Mouse (Mus musculus): Measurements from ENCODE around the gene Myoz1. TPM values are rescaled to one million over a fixed set of nuclear protein-coding genes. Genes with fewer than 3 reads are reported as not detected.

The Myoz1 gene
- polyA plus RNA-seq, 1 experiment from 2014 or later = 1.8 TPM

GRCm38 (mm10) chr14:20626971-20627370 lies 29.4 kb downstream of the Myoz1 start:
- Histone ChIP-seq H3K9ac (ENCODE audit: low read length) (no peak overlapping the region), H3K4me1 (replicated peaks; ENCODE audit: control insufficient read depth, insufficient read depth, low read length) (no peaks in the 10 kb centered on the region), H3K27ac (ENCODE audit: low read length) (no peak overlapping the region), H3K9me3 (ENCODE audit: control insufficient read depth, low read length) (no peaks in the 10 kb centered on the region), H3K27me3 (ENCODE audit: control insufficient read depth, insufficient read depth, low read depth, low read length) (no peaks in the 10 kb centered on the region), H3K4me2 (ENCODE audit: low read depth, low read length) (no peak overlapping the region), H3K36me3 (ENCODE audit: control insufficient read depth, insufficient read depth, low read length) (no peaks in the 10 kb centered on the region), H3K4me3 (ENCODE audit: low read length) (no peak overlapping the region)
- 73% methylated on average over 3 of the region's 3 CpGs for WGBS
- ATAC-seq (ENCODE audit: low read depth) = no peak

DNA sequence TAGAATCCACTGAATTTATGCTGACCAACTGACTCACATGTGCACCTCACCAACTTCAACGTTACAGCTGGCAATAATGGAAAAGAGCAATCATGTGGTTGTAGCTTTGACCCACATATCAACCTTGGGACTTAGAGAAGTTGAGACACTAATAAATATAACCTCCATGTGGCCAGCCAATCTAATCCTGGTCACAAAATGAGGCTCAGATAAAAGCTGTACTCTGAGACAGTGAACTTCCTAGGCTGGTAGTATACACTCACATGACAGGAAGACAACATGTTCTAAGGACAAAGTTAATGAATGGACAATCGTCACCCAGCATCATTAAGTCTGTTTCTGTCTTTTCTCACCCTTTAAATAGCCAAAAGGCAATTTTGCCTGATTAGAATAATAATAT lies 29.9 kb downstream of the Myoz1 start:
- no peak for ATAC-seq (ENCODE audit: low read depth)
- Histone ChIP-seq H3K4me2 (ENCODE audit: low read depth, low read length) (no peak overlapping the region), H3K9ac (ENCODE audit: low read length) (no peak overlapping the region), H3K27ac (ENCODE audit: low read length) (no peak overlapping the region), H3K27me3 (ENCODE audit: control insufficient read depth, insufficient read depth, low read depth, low read length) (no peaks in the 10 kb centered on the region), H3K4me1 (replicated peaks; ENCODE audit: control insufficient read depth, insufficient read depth, low read length) (no peaks in the 10 kb centered on the region), H3K4me3 (ENCODE audit: low read length) (no peak overlapping the region), H3K36me3 (ENCODE audit: control insufficient read depth, insufficient read depth, low read length) (no peaks in the 10 kb centered on the region), H3K9me3 (ENCODE audit: control insufficient read depth, low read length) (no peaks in the 10 kb centered on the region)
- 77% methylated on average over 2 of the region's 2 CpGs for WGBS

GRCm38 (mm10) chr14:20622907-20623306 lies 33.4 kb downstream of the Myoz1 start:
- no peaks in the 10 kb centered on the region for H3K4me1 ChIP-seq (replicated peaks; ENCODE audit: control insufficient read depth, insufficient read depth, low read length)
- no peak for ATAC-seq (ENCODE audit: low read depth)
- no peak overlapping the region for H3K9ac ChIP-seq (ENCODE audit: low read length)
- WGBS = 89% methylated on average over 3 of the region's 3 CpGs
- no peaks in the 10 kb centered on the region for H3K36me3 ChIP-seq (ENCODE audit: control insufficient read depth, insufficient read depth, low read length)
- no peak overlapping the region for H3K4me2 ChIP-seq (ENCODE audit: low read depth, low read length)
- no peak overlapping the region for H3K4me3 ChIP-seq (ENCODE audit: low read length)
- no peak overlapping the region for H3K27ac ChIP-seq (ENCODE audit: low read length)
- H3K27me3 ChIP-seq (ENCODE audit: control insufficient read depth, insufficient read depth, low read depth, low read length) = no peaks in the 10 kb centered on the region
- no peaks in the 10 kb centered on the region for H3K9me3 ChIP-seq (ENCODE audit: control insufficient read depth, low read length)

GRCm38 (mm10) chr14:20622412-20622811 lies 33.9 kb downstream of the Myoz1 start:
- Histone ChIP-seq H3K27ac (ENCODE audit: low read length) (no peak overlapping the region), H3K9ac (ENCODE audit: low read length) (no peak overlapping the region), H3K27me3 (ENCODE audit: control insufficient read depth, insufficient read depth, low read depth, low read length) (no peaks in the 10 kb centered on the region), H3K4me3 (ENCODE audit: low read length) (no peak overlapping the region), H3K4me1 (replicated peaks; ENCODE audit: control insufficient read depth, insufficient read depth, low read length) (no peaks in the 10 kb centered on the region), H3K4me2 (ENCODE audit: low read depth, low read length) (no peak overlapping the region), H3K9me3 (ENCODE audit: control insufficient read depth, low read length) (no peaks in the 10 kb centered on the region), H3K36me3 (ENCODE audit: control insufficient read depth, insufficient read depth, low read length) (no peaks in the 10 kb centered on the region)
- 81% methylated on average over 2 of the region's 2 CpGs for WGBS
- no peak for ATAC-seq (ENCODE audit: low read depth)

- Histone ChIP-seq H3K27ac (ENCODE audit: low read length) (no peak overlapping the region), H3K27me3 (ENCODE audit: control insufficient read depth, insufficient read depth, low read depth, low read length) (no peaks in the 10 kb centered on the region), H3K4me1 (replicated peaks; ENCODE audit: control insufficient read depth, insufficient read depth, low read length) (no peaks in the 10 kb centered on the region; the same call in 1 of the 2 replicates), H3K36me3 (ENCODE audit: control insufficient read depth, insufficient read depth, low read length) (no peaks in the 10 kb centered on the region), H3K9ac (ENCODE audit: low read length) (no peak overlapping the region), H3K4me2 (ENCODE audit: low read depth, low read length) (no peak overlapping the region), H3K4me3 (ENCODE audit: low read length) (no peak overlapping the region), H3K9me3 (ENCODE audit: control insufficient read depth, low read length) (no peaks in the 10 kb centered on the region)
- no peak for ATAC-seq (ENCODE audit: low read depth)
- 83% methylated on average over 2 of the region's 2 CpGs for WGBS
Observed at GRCm38 (mm10) chr14:20621903-20622302, 34.4 kb downstream of the Myoz1 start.

- no peaks in the 10 kb centered on the region for H3K27me3 ChIP-seq (ENCODE audit: control insufficient read depth, insufficient read depth, low read depth, low read length)
- no peaks in the 10 kb centered on the region for H3K9me3 ChIP-seq (ENCODE audit: control insufficient read depth, low read length)
- no peak overlapping the region for H3K9ac ChIP-seq (ENCODE audit: low read length)
- H3K4me3 ChIP-seq (ENCODE audit: low read length) = no peak overlapping the region
- no peaks in the 10 kb centered on the region; the same call in 1 of the 2 replicates for H3K4me1 ChIP-seq (replicated peaks; ENCODE audit: control insufficient read depth, insufficient read depth, low read length)
- no peak overlapping the region for H3K27ac ChIP-seq (ENCODE audit: low read length)
- no peak overlapping the region for H3K4me2 ChIP-seq (ENCODE audit: low read depth, low read length)
- H3K36me3 ChIP-seq (ENCODE audit: control insufficient read depth, insufficient read depth, low read length) = no peaks in the 10 kb centered on the region
- ATAC-seq (ENCODE audit: low read depth) = no peak
Observed at GRCm38 (mm10) chr14:20619131-20619530, 37.2 kb downstream of the Myoz1 start.

- no peaks in the 10 kb centered on the region for H3K27me3 ChIP-seq (ENCODE audit: control insufficient read depth, insufficient read depth, low read depth, low read length)
- WGBS = 69% methylated on average over 5 of the region's 5 CpGs
- no peaks in the 10 kb centered on the region for H3K9me3 ChIP-seq (ENCODE audit: control insufficient read depth, low read length)
- no peak overlapping the region for H3K9ac ChIP-seq (ENCODE audit: low read length)
- no peak; the same call in 1 of the 2 replicates for ATAC-seq (ENCODE audit: low read depth)
- no peak overlapping the region for H3K27ac ChIP-seq (ENCODE audit: low read length)
- H3K4me2 ChIP-seq (ENCODE audit: low read depth, low read length) = no peak overlapping the region
- H3K4me1 ChIP-seq (replicated peaks; ENCODE audit: control insufficient read depth, insufficient read depth, low read length) = no peaks in the 10 kb centered on the region; the same call in 1 of the 2 replicates
- H3K36me3 ChIP-seq (ENCODE audit: control insufficient read depth, insufficient read depth, low read length) = no peaks in the 10 kb centered on the region
- H3K4me3 ChIP-seq (ENCODE audit: low read length) = no peak overlapping the region
Observed at GRCm38 (mm10) chr14:20618211-20618610, 38.1 kb downstream of the Myoz1 start.

- H3K27ac ChIP-seq (ENCODE audit: low read length) = no peak overlapping the region
Observed at GRCm38 (mm10) chr14:20616421-20616820, 39.9 kb downstream of the Myoz1 start.

DNA sequence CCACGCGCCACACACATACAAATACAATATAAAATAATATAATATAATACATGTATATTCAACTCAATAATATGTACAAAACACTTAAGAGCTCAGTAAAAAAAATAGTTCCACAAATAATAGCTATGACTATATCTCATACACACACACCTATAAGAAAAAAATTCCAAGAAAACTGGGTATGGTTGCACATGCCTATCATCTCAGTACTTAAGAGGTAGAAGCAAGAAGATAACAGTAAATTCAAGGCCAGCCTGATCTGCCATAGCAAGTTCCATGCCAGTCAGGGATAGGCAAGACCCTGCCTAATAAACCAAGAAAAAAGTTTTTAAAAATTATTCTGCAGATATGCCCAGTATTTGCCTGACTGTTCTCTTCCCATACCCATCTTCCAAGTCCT lies 41.3 kb downstream of the Myoz1 start:
- no peaks in the 10 kb centered on the region for H3K27me3 ChIP-seq (ENCODE audit: control insufficient read depth, insufficient read depth, low read depth, low read length)
- H3K36me3 ChIP-seq (ENCODE audit: control insufficient read depth, insufficient read depth, low read length) = no peaks in the 10 kb centered on the region
- H3K4me1 ChIP-seq (replicated peaks; ENCODE audit: control insufficient read depth, insufficient read depth, low read length) = peaks cover 2% of the 10 kb centered on the region; the same call in 1 of the 2 replicates
- no peak for ATAC-seq (ENCODE audit: low read depth)
- WGBS = 98% methylated on average over 2 of the region's 2 CpGs
- no peaks in the 10 kb centered on the region for H3K9me3 ChIP-seq (ENCODE audit: control insufficient read depth, low read length)
- H3K4me3 ChIP-seq (ENCODE audit: low read length) = no peak overlapping the region
- H3K27ac ChIP-seq (ENCODE audit: low read length) = no peak overlapping the region
- no peak overlapping the region for H3K9ac ChIP-seq (ENCODE audit: low read length)
- no peak overlapping the region for H3K4me2 ChIP-seq (ENCODE audit: low read depth, low read length)

More at GRCm38 (mm10) chr14:20616421-20616820, 39.9 kb downstream of the Myoz1 start:
- Histone ChIP-seq H3K9me3 (ENCODE audit: control insufficient read depth, low read length) (no peaks in the 10 kb centered on the region), H3K4me3 (ENCODE audit: low read length) (no peak overlapping the region), H3K36me3 (ENCODE audit: control insufficient read depth, insufficient read depth, low read length) (no peaks in the 10 kb centered on the region), H3K9ac (ENCODE audit: low read length) (no peak overlapping the region), H3K4me2 (ENCODE audit: low read depth, low read length) (no peak overlapping the region), H3K27me3 (ENCODE audit: control insufficient read depth, insufficient read depth, low read depth, low read length) (no peaks in the 10 kb centered on the region), H3K4me1 (replicated peaks; ENCODE audit: control insufficient read depth, insufficient read depth, low read length) (no peaks in the 10 kb centered on the region; the same call in 1 of the 2 replicates)
- ATAC-seq (ENCODE audit: low read depth) = no peak
- 24% methylated on average over 2 of the region's 2 CpGs for WGBS

DNA sequence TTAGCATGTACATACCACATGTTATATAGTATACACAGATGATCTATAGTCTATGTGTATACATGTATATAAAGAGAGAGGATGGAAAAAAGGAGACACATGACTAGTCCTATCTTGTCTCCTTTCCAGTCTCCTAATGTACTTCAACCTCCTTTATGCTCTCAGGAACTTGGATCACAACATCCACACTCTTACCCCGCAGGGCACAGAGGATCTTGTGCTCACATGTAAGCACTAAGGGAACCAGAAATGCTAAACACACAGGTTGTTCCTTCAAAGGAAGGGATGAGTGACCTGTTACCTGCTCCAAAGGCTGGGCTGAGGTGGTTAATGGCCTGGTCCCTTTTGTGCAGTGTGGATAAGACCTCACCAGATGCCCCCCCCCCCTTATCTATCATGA lies 43.5 kb downstream of the Myoz1 start:
- ATAC-seq (ENCODE audit: low read depth) = no peak
- Histone ChIP-seq H3K36me3 (ENCODE audit: control insufficient read depth, insufficient read depth, low read length) (no peaks in the 10 kb centered on the region), H3K4me1 (replicated peaks; ENCODE audit: control insufficient read depth, insufficient read depth, low read length) (peaks cover 2% of the 10 kb centered on the region; the same call in 1 of the 2 replicates), H3K27ac (ENCODE audit: low read length) (no peak overlapping the region), H3K27me3 (ENCODE audit: control insufficient read depth, insufficient read depth, low read depth, low read length) (no peaks in the 10 kb centered on the region), H3K4me3 (ENCODE audit: low read length) (no peak overlapping the region), H3K4me2 (ENCODE audit: low read depth, low read length) (no peak overlapping the region), H3K9me3 (ENCODE audit: control insufficient read depth, low read length) (no peaks in the 10 kb centered on the region), H3K9ac (ENCODE audit: low read length) (no peak overlapping the region)
- 96% methylated on average over 1 of the region's 1 CpGs for WGBS
